Mouse (Mus musculus) kidney, embryonic 16.5 days (tissue): ENCODE measurements around the gene Vmn1r208. TPM values are rescaled to one million over a fixed set of nuclear protein-coding genes. Genes with fewer than 3 reads are reported as not detected.
"Not testable (repeated sequence)": the region's sequence is repeated elsewhere in the genome, so short reads cannot be mapped to it uniquely, and the experiment has no call there.

Experiments used
- ATAC-seq: fragments of 200-750 bp; cut with Nextera tagmentation; 2 replicates; pipeline ENCODE4 v1.8.0; 2017; ENCODE audit warnings: moderate TSS enrichment; ENCODE audit not compliant: low FRiP score, low TSS enrichment
- H3K27ac ChIP-seq: fragments of 300-500 bp; sonication (generic); 2 replicates; pipeline ENCODE4 v1.5.1; 2014; ENCODE audit warnings: low read length
- H3K27me3 ChIP-seq: fragments of 300-500 bp; sonication (generic); 2 replicates; pipeline ENCODE4 v1.6.1; 2014; ENCODE audit warnings: low read length, control low read depth, mixed read lengths; ENCODE audit not compliant: insufficient read depth
- H3K36me3 ChIP-seq: fragments of 300-500 bp; sonication (generic); 2 replicates; pipeline ENCODE4 v1.6.1; 2014; ENCODE audit warnings: low read length, control low read depth, mixed read lengths; ENCODE audit not compliant: insufficient read depth
- H3K4me1 ChIP-seq: fragments of 300-500 bp; sonication (generic); 2 replicates; pipeline ENCODE4 v1.6.1; 2014; ENCODE audit warnings: low read length, control low read depth, mixed read lengths; ENCODE audit not compliant: insufficient read depth
- H3K4me2 ChIP-seq: fragments of 300-500 bp; sonication (generic); replicated peaks from 2 replicates; pipeline ENCODE4 v1.6.1; 2014; ENCODE audit warnings: low read depth, low read length
- H3K4me3 ChIP-seq: fragments of 300-500 bp; sonication (generic); 2 replicates; pipeline ENCODE4 v1.5.1; 2014; ENCODE audit warnings: mild to moderate bottlenecking, low read length
- H3K9ac ChIP-seq: fragments of 300-500 bp; sonication (generic); replicated peaks from 2 replicates; pipeline ENCODE4 v1.6.1; 2014; ENCODE audit warnings: low read length
- H3K9me3 ChIP-seq: fragments of 300-500 bp; sonication (generic); 2 replicates; pipeline ENCODE4 v1.6.1; 2016; ENCODE audit warnings: low read length, control low read depth
- WGBS: fragments of 180-500 bp; shearing (Covaris S2); extraction: QIAGEN DNeasy Blood & Tissue Kit; methylation state at CpG from one replicate; pipeline ENCODE4 v1.1.7; 2014; 5-methylcytosine and 5-hydroxymethylcytosine counted together
- polyA plus RNA-seq: library from polyadenylated mRNA; unstranded; fragments of >200 nt; fragmentation: Nextera tagmentation; extraction: Ambion mirVana; gene quantifications from 2 replicates; pipeline ENCODE4 v1.2.1, GENCODE M21; 2015

Gene Vmn1r208
- not detected in 2 replicates for polyA plus RNA-seq

GRCm38 (mm10) chr13:22777300-22777699, at the start of gene Vmn1r208:
TSS of gene Vmn1r208 (minus strand) at chr13:22777400.
- not testable (repeated sequence) for H3K4me1 ChIP-seq, H3K4me2 ChIP-seq, H3K27me3 ChIP-seq, H3K4me3 ChIP-seq, H3K9me3 ChIP-seq, H3K27ac ChIP-seq, H3K9ac ChIP-seq, H3K36me3 ChIP-seq, ATAC-seq
- WGBS = no CpG with 5 or more reads among the region's 7 CpGs

GRCm38 (mm10) chr13:22821601-22822000, 44.4 kb upstream of the Vmn1r208 start:
- H3K4me2 ChIP-seq, H3K27me3 ChIP-seq, H3K9me3 ChIP-seq, ATAC-seq, H3K36me3 ChIP-seq, H3K27ac ChIP-seq, H3K9ac ChIP-seq, H3K4me1 ChIP-seq, H3K4me3 ChIP-seq: not testable (repeated sequence)
- 87% methylated on average over 1 of the region's 1 CpGs for WGBS

GRCm38 (mm10) chr13:22809582-22809981, 32.4 kb upstream of the Vmn1r208 start, which contains the start of gene Vmn1r209:
TSS of gene Vmn1r209 (minus strand) at chr13:22809682.
- H3K36me3 ChIP-seq = not testable (repeated sequence)

DNA sequence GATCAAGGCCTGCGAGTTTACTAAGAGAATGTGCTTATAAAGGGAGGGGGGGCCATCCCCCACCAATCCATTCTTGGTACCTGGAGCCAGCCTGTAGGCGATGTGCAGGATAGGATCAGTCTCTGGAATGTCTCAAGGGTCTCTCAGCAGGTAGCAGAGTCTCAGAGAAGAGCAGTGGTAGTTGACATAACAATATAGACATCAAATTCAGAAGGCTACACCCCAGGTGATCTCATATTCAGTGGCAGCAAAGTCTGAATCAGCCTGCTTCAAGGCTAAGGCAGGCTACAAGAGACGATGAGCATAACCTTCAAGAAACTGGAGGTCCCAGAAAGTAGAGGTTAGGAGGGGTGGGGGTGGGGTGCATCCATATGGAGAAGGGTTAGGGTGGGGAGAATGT, 10.9 kb upstream of the Vmn1r208 start:
- H3K9ac ChIP-seq, ATAC-seq, H3K27ac ChIP-seq, H3K4me2 ChIP-seq, H3K36me3 ChIP-seq, H3K4me3 ChIP-seq, H3K9me3 ChIP-seq, H3K4me1 ChIP-seq, H3K27me3 ChIP-seq: not testable (repeated sequence)
- WGBS = 89% methylated on average over 3 of the region's 3 CpGs

More at GRCm38 (mm10) chr13:22809582-22809981, 32.4 kb upstream of the Vmn1r208 start, which contains the start of gene Vmn1r209:
- not testable (repeated sequence) for H3K4me2 ChIP-seq, H3K9ac ChIP-seq, H3K27me3 ChIP-seq, H3K4me3 ChIP-seq, H3K27ac ChIP-seq, H3K4me1 ChIP-seq, ATAC-seq, H3K9me3 ChIP-seq

DNA sequence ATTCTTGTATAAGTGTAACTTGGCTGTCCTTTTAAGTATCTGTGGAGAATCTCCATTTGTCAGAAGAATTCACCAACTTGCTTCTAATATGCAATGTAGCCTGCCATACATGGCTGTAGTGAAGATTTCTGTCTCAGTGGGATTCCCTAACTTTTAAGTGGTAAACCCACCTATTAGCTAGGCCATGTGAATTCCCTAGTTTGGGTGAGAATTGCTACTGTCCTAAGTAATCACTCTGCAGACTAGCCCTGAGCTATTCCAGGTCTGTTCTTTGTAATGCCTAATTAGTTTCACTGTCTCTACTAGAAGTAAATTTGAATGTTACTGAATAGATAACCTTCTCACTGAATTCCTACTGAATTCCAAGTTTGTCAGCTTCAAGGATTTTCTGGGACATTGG, 7.0 kb upstream of the Vmn1r208 start:
- H3K27me3 ChIP-seq, H3K9me3 ChIP-seq, ATAC-seq, H3K4me1 ChIP-seq, H3K4me3 ChIP-seq, H3K36me3 ChIP-seq, H3K9ac ChIP-seq, H3K4me2 ChIP-seq, H3K27ac ChIP-seq: not testable (repeated sequence)

- ATAC-seq, H3K4me1 ChIP-seq, H3K9me3 ChIP-seq, H3K36me3 ChIP-seq, H3K27ac ChIP-seq, H3K4me3 ChIP-seq, H3K4me2 ChIP-seq, H3K27me3 ChIP-seq, H3K9ac ChIP-seq: not testable (repeated sequence)
- WGBS = 91% methylated on average over 1 of the region's 2 CpGs
Observed at GRCm38 (mm10) chr13:22771592-22771991, 5.6 kb downstream of the Vmn1r208 start.

- no peak for ATAC-seq
- no peak overlapping the region for H3K9ac ChIP-seq
- no peaks in the 10 kb centered on the region for H3K4me1 ChIP-seq
- no peak overlapping the region for H3K27ac ChIP-seq
- no peaks in the 10 kb centered on the region for H3K9me3 ChIP-seq
- H3K36me3 ChIP-seq = no peaks in the 10 kb centered on the region
- H3K4me3 ChIP-seq = no peak overlapping the region
- no peak overlapping the region for H3K4me2 ChIP-seq
- H3K27me3 ChIP-seq = no peaks in the 10 kb centered on the region
Observed at GRCm38 (mm10) chr13:22747524-22747923, 29.7 kb downstream of the Vmn1r208 start.

- H3K27me3 ChIP-seq, H3K4me2 ChIP-seq, H3K9ac ChIP-seq, H3K27ac ChIP-seq, H3K36me3 ChIP-seq, H3K4me3 ChIP-seq, H3K9me3 ChIP-seq, ATAC-seq, H3K4me1 ChIP-seq: not testable (repeated sequence)
Observed at GRCm38 (mm10) chr13:22729529-22729928, 47.7 kb downstream of the Vmn1r208 start, which contains the start of gene Vmn1r207-ps. TSS of gene Vmn1r207-ps (minus strand) at chr13:22729629.

Other genes starting within 250 kb of the Vmn1r208 start
- gene Vmn1r204, start 224.2 kb downstream of the Vmn1r208 start, polyA plus RNA-seq = not detected in 2 replicates
- gene Vmn1r205, start 184.4 kb downstream of the Vmn1r208 start, polyA plus RNA-seq = not detected in 2 replicates
- gene Vmn1r206, start 153.1 kb downstream of the Vmn1r208 start, polyA plus RNA-seq = not detected in 2 replicates
- gene Vmn1r207-ps, start 47.8 kb downstream of the Vmn1r208 start, polyA plus RNA-seq = not detected in 2 replicates
- not detected in 2 replicates for gene Vmn1r209, start 32.3 kb upstream of the Vmn1r208 start, polyA plus RNA-seq
- not detected in 2 replicates for gene Vmn1r210, start 53.9 kb upstream of the Vmn1r208 start, polyA plus RNA-seq
- gene Vmn1r211, start 80.2 kb upstream of the Vmn1r208 start, polyA plus RNA-seq = not detected in 2 replicates
- gene Vmn1r212, start 106.8 kb upstream of the Vmn1r208 start, polyA plus RNA-seq = not detected in 2 replicates
- gene Vmn1r213, start 230.3 kb upstream of the Vmn1r208 start, polyA plus RNA-seq = not detected in 2 replicates